Mouse (Mus musculus) CH12.LX (cell line): ENCODE results near the gene Suz12. TPM values are rescaled to one million over a fixed set of nuclear protein-coding genes. Genes with fewer than 3 reads are reported as not detected.
A peak's percentile ranks its signal among the peaks of the same experiment; 100 is the strongest.

Experiments used
- DNase-seq: peaks from one replicate; pipeline ENCODE4 v3.0.0-alpha.2; 2013; ENCODE audit errors: extremely low read depth
- H3K27ac ChIP-seq: 2 replicates; pipeline ENCODE4 v1.5.1; 2012; ENCODE audit warnings: low read depth, mild to moderate bottlenecking, control low read depth, moderate library complexity; ENCODE audit not compliant: insufficient read depth
- H3K27me3 ChIP-seq: replicated peaks from 2 replicates; pipeline ENCODE3; 2012; ENCODE audit warnings: inconsistent platforms
- H3K36me3 ChIP-seq, 2 experiments: replicated peaks in 1 of 2; 2 replicates each; pipeline versions ENCODE3 to v1.6.1; 2012; ENCODE audit warnings: inconsistent platforms in 1 of 2, low read length in 1 of 2, mild to moderate bottlenecking in 1 of 2, mixed read lengths in 1 of 2, moderate library complexity in 1 of 2; ENCODE audit not compliant: control insufficient read depth in 1 of 2, insufficient read depth in 1 of 2
- H3K4me1 ChIP-seq, 2 experiments: 2 replicates each; pipeline ENCODE4 v1.6.1; 2012; ENCODE audit warnings: inconsistent platforms in 1 of 2, moderate library complexity in 1 of 2; ENCODE audit not compliant: insufficient read depth in 2 of 2, control insufficient read depth in 1 of 2
- H3K4me2 ChIP-seq: 2 replicates; pipeline ENCODE4 v1.6.1; 2012; ENCODE audit warnings: low read depth, mild to moderate bottlenecking, control low read depth; ENCODE audit not compliant: poor library complexity, insufficient read depth, severe bottlenecking
- H3K4me3 ChIP-seq, 3 experiments: fragments of 150-350 bp in 1 of 3; sonication (generic) in 1 of 3; replicated peaks in 1 of 3; 2 replicates each; pipeline versions ENCODE3 to v1.5.1; 2011 to 2012; ENCODE audit warnings: low read depth in 2 of 3, low read length in 2 of 3, mild to moderate bottlenecking in 2 of 3, moderate library complexity in 2 of 3, control low read depth in 1 of 3, improper control_type of control experiment in 1 of 3, inconsistent platforms in 1 of 3, mixed read lengths in 1 of 3; ENCODE audit not compliant: poor library complexity in 1 of 3
- H3K79me2 ChIP-seq: replicated peaks from 2 replicates; pipeline ENCODE4 v1.6.1; 2012; ENCODE audit warnings: mild to moderate bottlenecking, moderate library complexity; ENCODE audit not compliant: control insufficient read depth, poor library complexity, insufficient read depth, severe bottlenecking; ENCODE audit errors: extremely low read depth
- H3K9ac ChIP-seq: 2 replicates; pipeline ENCODE4 v1.6.1; 2012; ENCODE audit warnings: low read depth, mild to moderate bottlenecking, control low read depth, moderate library complexity; ENCODE audit not compliant: insufficient read depth
- H3K9me3 ChIP-seq: replicated peaks from 2 replicates; pipeline ENCODE3; 2012; ENCODE audit warnings: low read length, inconsistent platforms, mixed read lengths
- CHD1 ChIP-seq: IDR thresholded peaks from 2 replicates; pipeline ENCODE4 v1.6.1; 2012; ENCODE audit warnings: low read depth, low read length, improper control_type of control experiment, inconsistent platforms
- ELF1 ChIP-seq: IDR thresholded peaks from 2 replicates; pipeline ENCODE4 v1.6.1; 2014; ENCODE audit warnings: low read depth, mild to moderate bottlenecking, inconsistent platforms, low read length, improper control_type of control experiment
- MAX ChIP-seq: IDR thresholded peaks from 2 replicates; pipeline ENCODE4 v1.6.1; 2011; ENCODE audit warnings: low read length, improper control_type of control experiment
- MAZ ChIP-seq: IDR thresholded peaks from 2 replicates; pipeline ENCODE4 v1.6.1; 2012; ENCODE audit warnings: low read depth, mild to moderate bottlenecking, inconsistent platforms, low read length, improper control_type of control experiment, moderate library complexity
- MXI1 ChIP-seq: IDR thresholded peaks from 2 replicates; pipeline ENCODE4 v1.6.1; 2011; ENCODE audit warnings: mild to moderate bottlenecking, low read depth, low read length, improper control_type of control experiment
- NRF1 ChIP-seq: IDR thresholded peaks from 2 replicates; pipeline ENCODE4 v1.6.1; 2014; ENCODE audit warnings: low read depth, mild to moderate bottlenecking, inconsistent platforms, low read length, improper control_type of control experiment, moderate library complexity
- PAX5 ChIP-seq: IDR thresholded peaks from 2 replicates; pipeline ENCODE4 v1.6.1; 2012; ENCODE audit warnings: low read length, inconsistent platforms, mixed read lengths
- RAD21 ChIP-seq: IDR thresholded peaks from 2 replicates; pipeline ENCODE4 v1.6.1; 2011; ENCODE audit warnings: low read depth, mild to moderate bottlenecking, low read length, improper control_type of control experiment, moderate library complexity
- SIN3A ChIP-seq: IDR thresholded peaks from 2 replicates; pipeline ENCODE4 v1.6.1; 2012; ENCODE audit warnings: low read length, improper control_type of control experiment, inconsistent platforms
- TCF12 ChIP-seq: IDR thresholded peaks from 2 replicates; pipeline ENCODE4 v1.6.1; 2014; ENCODE audit warnings: low read depth, mild to moderate bottlenecking, inconsistent platforms, low read length, improper control_type of control experiment
- UBTF ChIP-seq: IDR thresholded peaks from 2 replicates; pipeline ENCODE4 v1.6.1; 2012; ENCODE audit warnings: low read depth, mild to moderate bottlenecking, inconsistent platforms, low read length, improper control_type of control experiment, moderate library complexity
- USF1 ChIP-seq: IDR thresholded peaks from 2 replicates; pipeline ENCODE4 v1.6.1; 2014; ENCODE audit warnings: low read depth, mild to moderate bottlenecking, inconsistent platforms, low read length, improper control_type of control experiment
- USF2 ChIP-seq: conservative IDR thresholded peaks from 2 replicates; pipeline ENCODE4 v1.6.1; 2011; ENCODE audit warnings: low read depth, low read length, improper control_type of control experiment
- ZMIZ1 ChIP-seq: IDR thresholded peaks from 2 replicates; pipeline ENCODE4 v1.6.1; 2012; ENCODE audit warnings: low read depth, mild to moderate bottlenecking, inconsistent platforms, low read length, improper control_type of control experiment
- dilution Hi-C: fragments of 300-500 bp; cut with MboI; formaldehyde crosslinking; loops from 2 replicates; pipeline ENCODE4 v1.14.3; 2020; ENCODE audit warnings: low sequenced_read_pairs; ENCODE audit not compliant: extremely low pct_unique_long_range_greater_than_20kb, extremely low pct_ligation_motif_present
- in situ Hi-C: fragments of 300-500 bp; cut with MboI; formaldehyde crosslinking; loops from 3 replicates; pipeline ENCODE4 v1.14.3; 2019; ENCODE audit warnings: low sequenced_read_pairs, low pct_ligation_motif_present, low pct_unique_long_range_greater_than_20kb, mixed read lengths
- polyA plus RNA-seq: library from polyadenylated mRNA; unstranded; fragments of >175 nt; gene quantifications from 2 replicates; pipeline ENCODE4 v1.2.1, GENCODE M21; 2012; ENCODE audit warnings: low read depth; ENCODE audit not compliant: insufficient read length
- total RNA-seq, 2 experiments: library from RNA; depleted of rRNA; stranded (reverse); fragments of 300-350 nt in 1 of 2; fragments of >200 nt in 1 of 2; gene quantifications; 2 replicates each; pipeline ENCODE4 v1.2.3; 2012 to 2014

The Suz12 gene
- total and polyA plus RNA-seq, 3 experiments: 56.7 to 160 (median 124) TPM

DNA sequence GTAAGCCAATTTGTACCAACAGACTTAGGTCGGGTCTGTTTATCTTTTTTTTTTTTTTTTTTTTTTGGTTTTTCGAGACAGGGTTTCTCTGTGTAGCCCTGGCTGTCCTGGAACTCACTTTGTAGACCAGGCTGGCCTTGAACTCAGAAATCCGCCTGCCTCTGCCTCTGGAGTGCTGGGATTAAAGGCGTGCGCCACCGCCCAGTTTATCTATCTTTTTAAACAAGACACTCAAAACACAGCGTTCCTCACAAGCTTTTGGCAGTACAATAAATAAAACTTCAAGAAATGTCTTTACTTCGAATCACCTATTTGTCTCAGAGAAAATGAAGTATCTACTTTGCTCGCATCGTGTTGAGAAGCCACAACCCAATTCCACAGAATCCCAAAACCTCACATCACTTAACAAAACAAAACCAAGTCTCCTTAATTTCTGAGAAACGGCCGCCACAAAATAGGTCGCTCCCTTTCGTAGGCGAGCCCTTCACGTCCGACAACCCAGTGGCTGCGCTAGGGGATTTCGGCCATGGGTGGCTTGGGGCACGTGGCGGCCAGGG, 793 bp upstream of the Suz12 start:
- Histone ChIP-seq H3K4me2 (peak overlapping the region; percentile 19), H3K79me2 (peaks cover 27% of the 10 kb centered on the region), H3K27ac (peak overlapping the region; percentile 76), H3K4me3 (peak overlapping the region; percentile 53 to 99 (median 60)), H3K36me3 (peaks cover 3 to 11% of the 10 kb centered on the region in 2 experiments), H3K9me3 (no peaks in the 10 kb centered on the region), H3K4me1 (peaks cover 0 to 17% of the 10 kb centered on the region in 2 experiments; a peak in 2 of 4 replicates), H3K27me3 (no peaks in the 10 kb centered on the region), H3K9ac (peak overlapping the region; percentile 76)
- DNase-seq: no peak
- in situ Hi-C loops: no loop called here
- TF ChIP-seq RAD21: no peak
- peak; percentile 47 for TF ChIP-seq USF2
- no peak for TF ChIP-seq PAX5
- no peak for TF ChIP-seq USF1
- TF ChIP-seq CHD1: 0 out of 2 replicates have a peak, but pooled peaks have one; percentile 38
- dilution Hi-C loops: no loop called here

- H3K27ac ChIP-seq: peak overlapping the region; percentile 94
- peak overlapping the region; percentile 68 to 99 (median 83) for H3K4me3 ChIP-seq
- DNase-seq: peak; percentile 53
- TF ChIP-seq UBTF (peak; percentile 83; the same call in 1 of the 2 replicates), MAZ (peak; percentile 22; the same call in 1 of the 2 replicates), MAX (0 out of 2 replicates have a peak, but pooled peaks have one; percentile 47), ZMIZ1 (peak; percentile 44), USF2 (no peak), TCF12 (peak; percentile 27; the same call in 1 of the 2 replicates), ELF1 (0 out of 2 replicates have a peak, but pooled peaks have one; percentile 3), MXI1 (peak; percentile 58), NRF1 (no peak), SIN3A (peak; percentile 83)
- H3K9ac ChIP-seq: peak overlapping the region; percentile 96
- in situ Hi-C loops (no loop called here), dilution Hi-C loops (no loop called here)
- peaks cover 39% of the 10 kb centered on the region for H3K79me2 ChIP-seq
- peak overlapping the region; percentile 42; the same call in 1 of the 2 replicates for H3K4me2 ChIP-seq
- H3K9me3 ChIP-seq: no peaks in the 10 kb centered on the region
- peaks cover 3 to 23% of the 10 kb centered on the region in 2 experiments for H3K36me3 ChIP-seq
- H3K4me1 ChIP-seq: peaks cover 0 to 17% of the 10 kb centered on the region in 2 experiments; a peak in 2 of 4 replicates
- H3K27me3 ChIP-seq: no peaks in the 10 kb centered on the region
These were observed 707 bp downstream of the Suz12 start for GRCm38 (mm10) chr11:79993356-79994270.
